Mouse (Mus musculus): Measurements from ENCODE around the gene Depdc7.

DNA sequence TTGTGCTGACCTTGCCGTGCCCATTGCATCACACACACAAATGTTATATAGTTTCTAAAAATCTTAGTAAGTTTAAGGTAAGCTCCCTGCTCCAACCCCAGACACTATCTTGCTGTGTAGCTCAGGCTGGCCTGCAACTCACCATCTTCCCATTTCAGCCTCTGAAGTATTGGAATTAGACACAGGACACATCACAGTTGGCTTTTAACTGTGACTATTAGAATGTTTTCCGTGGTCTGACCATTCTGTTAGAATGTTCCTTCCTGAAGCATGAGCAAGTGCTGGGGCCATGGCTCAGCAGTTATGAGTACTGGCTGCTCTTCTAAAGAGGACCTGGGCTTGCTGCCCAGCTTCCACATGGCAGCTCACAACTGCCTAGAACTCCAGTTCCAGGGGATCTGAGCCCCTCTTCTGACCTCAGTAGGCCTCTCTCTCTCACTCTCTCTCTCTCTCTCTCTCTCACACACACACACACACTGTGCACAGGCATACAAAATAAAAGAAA, 25.4 kb downstream of the Depdc7 start:
- TF ChIP-seq GATA1 (IDR thresholded peaks at IDR 0.05; ENCODE audit: borderline replicate concordance, low read length) = no peak
- TF ChIP-seq FLI1 (IDR thresholded peaks at IDR 0.05; ENCODE audit: low read length) = no peak

Measured in megakaryocyte, embryonic 14.5 days (primary cell).